Mouse (Mus musculus): ENCODE measurements around the gene Ms4a18. TPM values are rescaled to one million over a fixed set of nuclear protein-coding genes. Genes with fewer than 3 reads are reported as not detected.

Ms4a18 gene
- total and polyA plus RNA-seq, 3 experiments: not detected

DNA sequence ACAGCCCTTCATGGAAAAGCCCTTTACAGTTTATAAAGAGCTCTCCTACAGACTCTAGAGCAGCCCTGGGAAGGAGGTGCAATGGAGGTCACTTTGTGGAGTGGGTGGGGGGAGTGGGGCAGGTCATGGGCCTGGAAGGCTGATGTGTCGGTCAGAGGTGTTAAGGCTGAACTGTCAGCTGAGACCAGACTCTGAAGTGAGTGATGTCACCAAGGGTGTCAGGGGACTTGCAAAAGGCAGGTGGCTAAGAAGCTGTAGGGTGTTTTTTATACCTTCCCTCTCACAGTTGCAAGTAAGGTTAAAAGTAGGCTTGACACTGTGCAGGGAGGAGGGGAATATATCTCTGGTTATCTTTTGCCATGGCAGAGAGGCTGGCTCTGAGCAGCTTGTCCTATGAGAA, 27.1 kb downstream of the Ms4a18 start:
- Histone ChIP-seq H3K9me3 (replicated peaks) (no peaks in the 10 kb centered on the region), H3K4me1 (ENCODE audit: insufficient read depth, low read depth, low read length) (no peaks in the 10 kb centered on the region), H3K27me3 (ENCODE audit: insufficient read depth, low read length) (peaks cover 3% of the 10 kb centered on the region), H3K36me3 (replicated peaks) (no peaks in the 10 kb centered on the region), H3K4me3 (ENCODE audit: low read depth, low read length) (no peak overlapping the region)
- TF ChIP-seq TAL1 (conservative IDR thresholded peaks at IDR 0.05; ENCODE audit: low read depth, low read length) (no peak), GATA2 (IDR thresholded peaks at IDR 0.05; ENCODE audit: borderline replicate concordance, low read depth, low read length) (no peak), CTCF (IDR thresholded peaks at IDR 0.05; ENCODE audit: low read depth, low read length) (no peak), POLR2AphosphoS5 (IDR thresholded peaks at IDR 0.05; ENCODE audit: insufficient replicate concordance, low read depth, low read length) (no peak), GATA1 (IDR thresholded peaks at IDR 0.05; ENCODE audit: borderline replicate concordance, low read length) (no peak)
- DNase-seq (ENCODE audit: low spot score) (no peak), ATAC-seq (ENCODE audit: extremely low read depth, insufficient number of reproducible peaks, low FRiP score, poor library complexity, severe bottlenecking) (no peak)

DNA sequence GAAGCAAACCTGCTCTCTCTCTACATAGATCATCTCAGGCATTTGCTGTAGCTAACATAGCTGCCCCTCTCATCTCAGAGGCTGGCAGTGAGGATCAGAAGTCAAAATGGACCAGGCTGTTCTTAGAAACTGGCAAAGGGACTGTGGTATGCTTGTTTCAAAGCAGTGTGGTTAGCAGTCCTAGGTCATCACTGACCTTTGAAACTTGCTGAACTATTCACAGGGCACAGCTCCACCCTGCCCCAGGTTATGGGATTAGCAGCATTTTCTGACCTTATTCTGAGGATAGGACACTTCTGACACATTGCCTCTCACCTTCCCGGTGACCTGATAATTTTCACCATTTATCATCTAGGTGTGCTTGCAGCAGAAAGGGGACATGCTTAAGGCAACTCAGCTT, 29.3 kb downstream of the Ms4a18 start:
- H3K4me1 ChIP-seq (ENCODE audit: insufficient read depth, low read depth, low read length): no peaks in the 10 kb centered on the region
- no peaks in the 10 kb centered on the region for H3K9me3 ChIP-seq (replicated peaks)
- TF ChIP-seq CTCF (IDR thresholded peaks at IDR 0.05; ENCODE audit: low read depth, low read length): no peak
- TF ChIP-seq GATA2 (IDR thresholded peaks at IDR 0.05; ENCODE audit: borderline replicate concordance, low read depth, low read length): no peak
- TF ChIP-seq TAL1 (conservative IDR thresholded peaks at IDR 0.05; ENCODE audit: low read depth, low read length): no peak
- no peak for TF ChIP-seq GATA1 (IDR thresholded peaks at IDR 0.05; ENCODE audit: borderline replicate concordance, low read length)
- no peak for TF ChIP-seq POLR2AphosphoS5 (IDR thresholded peaks at IDR 0.05; ENCODE audit: insufficient replicate concordance, low read depth, low read length)
- H3K4me3 ChIP-seq (ENCODE audit: low read depth, low read length): no peak overlapping the region
- DNase-seq (ENCODE audit: low spot score) (no peak), ATAC-seq (ENCODE audit: extremely low read depth, insufficient number of reproducible peaks, low FRiP score, poor library complexity, severe bottlenecking) (no peak)
- no peaks in the 10 kb centered on the region for H3K36me3 ChIP-seq (replicated peaks)
- peaks cover 8% of the 10 kb centered on the region for H3K27me3 ChIP-seq (ENCODE audit: insufficient read depth, low read length)

DNA sequence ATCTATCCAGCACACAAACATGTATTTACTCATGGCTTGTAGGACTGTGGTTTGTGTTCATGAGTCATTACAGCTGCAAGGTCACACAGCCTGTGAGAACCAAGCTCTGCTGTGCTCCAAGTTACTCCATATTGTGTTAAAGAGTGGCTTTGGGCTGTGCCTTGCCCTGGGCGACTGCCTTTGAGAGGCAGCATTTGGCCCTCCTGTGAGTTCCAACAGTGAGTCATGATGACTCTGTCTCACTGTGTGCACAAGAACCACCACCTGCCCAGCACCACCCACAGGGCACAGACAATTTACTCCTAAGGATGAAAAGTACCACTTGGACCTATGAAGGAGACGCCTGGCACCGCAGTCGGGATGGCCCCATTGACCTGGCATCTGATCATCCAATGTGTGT, 31.9 kb downstream of the Ms4a18 start:
- DNase-seq (ENCODE audit: low spot score): no peak
- no peak for ATAC-seq (ENCODE audit: extremely low read depth, insufficient number of reproducible peaks, low FRiP score, poor library complexity, severe bottlenecking)
- no peaks in the 10 kb centered on the region for H3K36me3 ChIP-seq (replicated peaks)
- no peaks in the 10 kb centered on the region for H3K4me1 ChIP-seq (ENCODE audit: insufficient read depth, low read depth, low read length)
- no peaks in the 10 kb centered on the region for H3K9me3 ChIP-seq (replicated peaks)
- H3K27me3 ChIP-seq (ENCODE audit: insufficient read depth, low read length): peaks cover 11% of the 10 kb centered on the region
- no peak overlapping the region for H3K4me3 ChIP-seq (ENCODE audit: low read depth, low read length)
- TF ChIP-seq TAL1 (conservative IDR thresholded peaks at IDR 0.05; ENCODE audit: low read depth, low read length): no peak
- no peak for TF ChIP-seq GATA1 (IDR thresholded peaks at IDR 0.05; ENCODE audit: borderline replicate concordance, low read length)
- no peak for TF ChIP-seq GATA2 (IDR thresholded peaks at IDR 0.05; ENCODE audit: borderline replicate concordance, low read depth, low read length)
- no peak for TF ChIP-seq CTCF (IDR thresholded peaks at IDR 0.05; ENCODE audit: low read depth, low read length)
- TF ChIP-seq POLR2AphosphoS5 (IDR thresholded peaks at IDR 0.05; ENCODE audit: insufficient replicate concordance, low read depth, low read length): no peak

DNA sequence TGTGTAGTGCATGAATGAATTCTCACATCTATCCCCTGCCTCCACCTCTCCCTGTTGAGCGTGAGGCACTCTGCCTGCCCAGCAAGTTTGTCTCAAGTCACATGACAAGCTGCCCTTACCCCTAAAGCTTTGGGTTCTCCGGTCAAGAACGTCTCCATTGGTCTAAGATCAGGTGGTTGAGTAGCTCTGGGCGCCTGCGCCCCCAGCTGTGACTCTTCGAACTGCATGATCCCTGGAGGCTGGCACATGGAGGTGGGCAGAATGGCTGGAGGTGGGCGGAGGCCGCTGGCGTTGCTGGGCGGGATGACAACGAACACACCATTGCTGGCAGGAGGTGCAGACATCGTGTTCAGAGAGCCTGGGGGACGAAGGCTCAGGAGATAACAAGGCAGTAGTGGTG, 33.3 kb downstream of the Ms4a18 start:
- no peak overlapping the region for H3K4me3 ChIP-seq (ENCODE audit: low read depth, low read length)
- TF ChIP-seq CTCF (IDR thresholded peaks at IDR 0.05; ENCODE audit: low read depth, low read length) (no peak), GATA1 (IDR thresholded peaks at IDR 0.05; ENCODE audit: borderline replicate concordance, low read length) (no peak), GATA2 (IDR thresholded peaks at IDR 0.05; ENCODE audit: borderline replicate concordance, low read depth, low read length) (no peak), TAL1 (conservative IDR thresholded peaks at IDR 0.05; ENCODE audit: low read depth, low read length) (no peak), POLR2AphosphoS5 (IDR thresholded peaks at IDR 0.05; ENCODE audit: insufficient replicate concordance, low read depth, low read length) (no peak)
- H3K36me3 ChIP-seq (replicated peaks): no peaks in the 10 kb centered on the region
- H3K27me3 ChIP-seq (ENCODE audit: insufficient read depth, low read length): peaks cover 11% of the 10 kb centered on the region
- no peak for ATAC-seq (ENCODE audit: extremely low read depth, insufficient number of reproducible peaks, low FRiP score, poor library complexity, severe bottlenecking)
- H3K4me1 ChIP-seq (ENCODE audit: insufficient read depth, low read depth, low read length): peaks cover 8% of the 10 kb centered on the region
- DNase-seq (ENCODE audit: low spot score): no peak
- no peaks in the 10 kb centered on the region for H3K9me3 ChIP-seq (replicated peaks)

DNA sequence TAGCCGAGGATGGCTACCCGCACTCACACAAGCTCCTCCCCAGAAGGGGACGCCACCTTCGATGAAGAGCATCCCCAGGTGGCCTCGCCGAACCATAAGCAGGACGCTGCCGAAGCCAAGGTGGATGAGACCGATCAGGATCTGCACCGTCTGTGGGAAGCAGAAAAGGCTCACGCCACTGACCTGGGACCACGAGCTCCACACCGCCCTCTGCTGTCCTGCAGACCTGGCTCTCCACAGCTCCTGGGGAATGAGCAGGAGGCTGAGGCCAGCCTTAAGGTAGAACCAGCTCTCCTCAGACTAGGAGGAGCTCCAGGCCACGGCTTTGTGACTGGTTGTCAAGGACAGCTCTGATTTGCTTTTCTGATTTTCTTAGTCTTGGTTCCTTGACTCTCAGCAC, 34.7 kb downstream of the Ms4a18 start:
- H3K9me3 ChIP-seq (replicated peaks): no peaks in the 10 kb centered on the region
- no peak overlapping the region for H3K4me3 ChIP-seq (ENCODE audit: low read depth, low read length)
- peaks cover 11% of the 10 kb centered on the region for H3K4me1 ChIP-seq (ENCODE audit: insufficient read depth, low read depth, low read length)
- no peak for DNase-seq (ENCODE audit: low spot score)
- H3K36me3 ChIP-seq (replicated peaks): no peaks in the 10 kb centered on the region
- H3K27me3 ChIP-seq (ENCODE audit: insufficient read depth, low read length): peaks cover 16% of the 10 kb centered on the region
- TF ChIP-seq POLR2AphosphoS5 (IDR thresholded peaks at IDR 0.05; ENCODE audit: insufficient replicate concordance, low read depth, low read length) (no peak), TAL1 (conservative IDR thresholded peaks at IDR 0.05; ENCODE audit: low read depth, low read length) (no peak), GATA2 (IDR thresholded peaks at IDR 0.05; ENCODE audit: borderline replicate concordance, low read depth, low read length) (no peak), CTCF (IDR thresholded peaks at IDR 0.05; ENCODE audit: low read depth, low read length) (no peak), GATA1 (IDR thresholded peaks at IDR 0.05; ENCODE audit: borderline replicate concordance, low read length) (no peak)
- no peak for ATAC-seq (ENCODE audit: extremely low read depth, insufficient number of reproducible peaks, low FRiP score, poor library complexity, severe bottlenecking)

DNA sequence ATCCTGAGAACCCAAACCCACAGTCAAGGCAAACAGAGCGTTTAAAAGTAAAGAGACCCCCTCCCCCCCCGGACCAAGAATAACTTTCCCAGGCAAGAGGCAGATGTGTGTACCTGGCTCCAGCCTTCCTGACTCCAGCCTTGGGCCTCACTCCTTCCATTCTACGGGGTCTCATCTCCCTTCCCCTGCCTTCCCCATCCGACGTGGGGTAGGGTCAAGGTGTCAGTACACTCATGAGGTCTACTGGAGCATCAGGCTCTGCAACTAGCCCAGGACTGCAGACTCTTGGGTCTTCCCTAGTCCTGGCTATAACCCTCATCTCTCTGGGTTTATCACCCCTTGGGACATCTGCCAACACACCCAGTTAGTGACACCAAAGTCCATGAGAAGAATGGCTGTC, 37.6 kb downstream of the Ms4a18 start:
- TF ChIP-seq CTCF (IDR thresholded peaks at IDR 0.05; ENCODE audit: low read depth, low read length) (no peak), POLR2AphosphoS5 (IDR thresholded peaks at IDR 0.05; ENCODE audit: insufficient replicate concordance, low read depth, low read length) (no peak), TAL1 (conservative IDR thresholded peaks at IDR 0.05; ENCODE audit: low read depth, low read length) (no peak), GATA1 (IDR thresholded peaks at IDR 0.05; ENCODE audit: borderline replicate concordance, low read length) (no peak), GATA2 (IDR thresholded peaks at IDR 0.05; ENCODE audit: borderline replicate concordance, low read depth, low read length) (no peak)
- DNase-seq (ENCODE audit: low spot score) (no peak), ATAC-seq (ENCODE audit: extremely low read depth, insufficient number of reproducible peaks, low FRiP score, poor library complexity, severe bottlenecking) (no peak)
- H3K9me3 ChIP-seq (replicated peaks): no peaks in the 10 kb centered on the region
- peaks cover 11% of the 10 kb centered on the region for H3K4me1 ChIP-seq (ENCODE audit: insufficient read depth, low read depth, low read length)
- H3K4me3 ChIP-seq (ENCODE audit: low read depth, low read length): peak overlapping the region; percentile 13; the same call in 1 of the 2 replicates
- peaks cover 13% of the 10 kb centered on the region for H3K27me3 ChIP-seq (ENCODE audit: insufficient read depth, low read length)
- H3K36me3 ChIP-seq (replicated peaks): no peaks in the 10 kb centered on the region
